Mouse (Mus musculus) midbrain, embryonic 14.5 days (tissue): Measurements from ENCODE around the gene Ift122. TPM values are rescaled to one million over a fixed set of nuclear protein-coding genes. Genes with fewer than 3 reads are reported as not detected.

ENCODE experiments used
- ATAC-seq: fragments of 200-750 bp; cut with Nextera tagmentation; 2 replicates; pipeline ENCODE4 v1.8.0; 2017; ENCODE audit warnings: moderate number of reproducible peaks, moderate library complexity; ENCODE audit not compliant: low FRiP score, low TSS enrichment
- DNase-seq: peaks from one replicate; pipeline ENCODE4 v3.0.0-alpha.2; 2015
- H3K27ac ChIP-seq: fragments of 300-500 bp; sonication (generic); replicated peaks from 2 replicates; pipeline ENCODE4 v1.5.1; 2014; ENCODE audit warnings: mild to moderate bottlenecking, low read depth, low read length, moderate library complexity
- H3K27me3 ChIP-seq: fragments of 300-500 bp; sonication (generic); 2 replicates; pipeline ENCODE4 v1.6.1; 2014; ENCODE audit warnings: low read length, control low read depth, mixed read lengths; ENCODE audit not compliant: control insufficient read depth, insufficient read depth
- H3K36me3 ChIP-seq: fragments of 300-500 bp; sonication (generic); 2 replicates; pipeline ENCODE4 v1.6.1; 2014; ENCODE audit warnings: low read length, control low read depth; ENCODE audit not compliant: control insufficient read depth, insufficient read depth
- H3K4me1 ChIP-seq: fragments of 300-500 bp; sonication (generic); 2 replicates; pipeline ENCODE4 v1.6.1; 2014; ENCODE audit warnings: mild to moderate bottlenecking, antibody characterized with exemption, low read length, control low read depth; ENCODE audit not compliant: control insufficient read depth, insufficient read depth
- H3K4me2 ChIP-seq: fragments of 300-500 bp; sonication (generic); 2 replicates; pipeline ENCODE4 v1.6.1; 2014; ENCODE audit warnings: mild to moderate bottlenecking, low read length, moderate library complexity
- H3K4me3 ChIP-seq: fragments of 300-500 bp; sonication (generic); replicated peaks from 2 replicates; pipeline ENCODE4 v1.5.1; 2014; ENCODE audit warnings: low read depth, low read length
- H3K9ac ChIP-seq: fragments of 300-500 bp; sonication (generic); replicated peaks from 2 replicates; pipeline ENCODE4 v1.6.1; 2014; ENCODE audit warnings: mild to moderate bottlenecking, low read length, moderate library complexity
- H3K9me3 ChIP-seq: fragments of 300-500 bp; sonication (generic); 2 replicates; pipeline ENCODE4 v1.6.1; 2016; ENCODE audit warnings: low read length, control low read depth, mixed read lengths; ENCODE audit not compliant: control insufficient read depth
- WGBS: fragments of 180-500 bp; shearing (Covaris S2); extraction: QIAGEN DNeasy Blood & Tissue Kit; methylation state at CpG from one replicate; pipeline ENCODE4 v1.1.7; 2014; 5-methylcytosine and 5-hydroxymethylcytosine counted together
- polyA plus RNA-seq: library from polyadenylated mRNA; unstranded; fragments of >200 nt; fragmentation: Nextera tagmentation; extraction: Ambion mirVana; gene quantifications from 2 replicates; pipeline ENCODE4 v1.2.1, GENCODE M21; 2014

Ift122 gene
- polyA plus RNA-seq, 1 experiment from 2014 or later = 28.1 TPM

DNA sequence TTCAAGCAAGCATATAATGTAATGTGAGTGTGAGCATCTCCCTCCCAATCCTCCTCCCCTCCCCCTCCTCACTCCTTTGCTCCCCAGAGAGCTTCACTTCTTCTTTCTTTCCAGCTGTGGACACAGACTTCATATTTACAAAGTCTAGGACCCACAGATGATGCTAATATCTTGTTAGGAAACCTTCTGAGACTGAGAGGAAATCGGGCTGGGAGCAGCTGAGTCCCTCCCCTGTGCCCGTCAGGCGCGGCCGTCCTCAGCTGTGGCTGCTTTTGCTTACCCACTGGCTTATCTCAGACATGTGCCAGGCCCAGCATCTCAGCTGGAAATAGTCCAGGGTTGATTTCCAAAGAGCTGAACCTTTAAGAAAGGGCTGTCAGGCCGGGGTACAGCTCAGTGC lies 93.1 kb downstream of the Ift122 start:
- Histone ChIP-seq H3K9ac (no peak overlapping the region), H3K27me3 (no peaks in the 10 kb centered on the region), H3K27ac (0 out of 2 replicates have a peak overlapping the region, but pooled peaks have one; percentile 8), H3K4me2 (no peak overlapping the region), H3K4me3 (no peak overlapping the region), H3K36me3 (no peaks in the 10 kb centered on the region), H3K4me1 (no peaks in the 10 kb centered on the region), H3K9me3 (no peaks in the 10 kb centered on the region)
- ATAC-seq (no peak), DNase-seq (peak; percentile 43)
- WGBS = 51% methylated on average over 6 of the region's 6 CpGs

DNA sequence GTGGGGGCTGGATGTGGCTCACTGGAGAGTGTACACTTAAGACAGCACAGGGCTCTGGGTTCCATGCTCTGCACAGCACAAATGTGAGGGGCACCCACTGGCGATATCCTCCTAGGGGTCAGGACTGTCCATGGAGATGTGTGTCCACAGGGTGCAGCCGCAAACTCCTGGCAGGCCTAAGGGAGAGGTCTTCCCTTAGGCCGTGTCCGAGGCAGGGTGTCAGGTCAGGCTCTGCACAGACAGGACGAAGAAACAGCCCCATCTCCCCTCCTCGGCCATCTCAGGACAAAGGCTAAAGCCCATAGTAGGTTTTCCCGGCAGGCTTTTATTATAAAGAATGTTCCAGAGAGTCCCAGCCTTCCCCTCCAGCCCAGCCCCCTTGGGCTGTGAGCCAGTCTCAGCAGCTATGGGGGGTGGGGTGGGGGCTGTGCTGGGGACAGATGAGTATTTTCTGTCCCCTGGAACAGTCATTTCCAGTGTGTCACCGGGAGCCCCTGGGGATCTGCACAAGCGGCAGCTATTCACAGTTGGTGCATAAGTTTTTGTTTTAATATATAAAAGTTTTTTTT lies 101.3 kb downstream of the Ift122 start:
- ATAC-seq (no peak), DNase-seq (no peak)
- Histone ChIP-seq H3K9ac (no peak overlapping the region), H3K4me3 (no peak overlapping the region), H3K9me3 (no peaks in the 10 kb centered on the region), H3K27ac (no peak overlapping the region), H3K4me1 (0 out of 2 replicates have a peak, but pooled peaks cover 7% of the 10 kb centered on the region), H3K4me2 (no peak overlapping the region), H3K36me3 (no peaks in the 10 kb centered on the region), H3K27me3 (no peaks in the 10 kb centered on the region)
- WGBS = 79% methylated on average over 9 of the region's 9 CpGs

DNA sequence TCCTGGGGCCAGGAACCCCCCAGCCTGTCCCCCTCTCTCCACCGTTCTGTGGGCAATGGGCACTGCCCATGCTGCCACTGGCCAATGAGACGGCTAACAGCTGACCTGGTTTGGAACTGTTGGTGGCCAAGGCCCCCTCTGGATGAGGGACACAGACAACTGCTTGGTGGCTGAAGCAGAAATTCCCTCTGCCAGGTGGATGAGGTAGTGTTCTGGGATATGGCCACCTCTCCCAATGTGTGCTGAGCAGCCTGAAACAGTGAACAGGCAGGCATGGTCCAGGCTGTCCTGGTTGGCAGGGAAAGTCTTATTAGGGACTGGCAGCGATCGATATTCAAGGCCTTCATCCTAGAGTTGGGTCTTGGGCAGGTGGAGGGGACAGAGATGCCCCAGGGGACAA lies 101.9 kb downstream of the Ift122 start:
- Histone ChIP-seq H3K4me1 (0 out of 2 replicates have a peak, but pooled peaks cover 7% of the 10 kb centered on the region), H3K36me3 (no peaks in the 10 kb centered on the region), H3K4me2 (no peak overlapping the region), H3K27me3 (no peaks in the 10 kb centered on the region), H3K4me3 (no peak overlapping the region), H3K27ac (no peak overlapping the region), H3K9ac (no peak overlapping the region), H3K9me3 (no peaks in the 10 kb centered on the region)
- DNase-seq (no peak), ATAC-seq (no peak)
- WGBS = 87% methylated on average over 4 of the region's 4 CpGs

DNA sequence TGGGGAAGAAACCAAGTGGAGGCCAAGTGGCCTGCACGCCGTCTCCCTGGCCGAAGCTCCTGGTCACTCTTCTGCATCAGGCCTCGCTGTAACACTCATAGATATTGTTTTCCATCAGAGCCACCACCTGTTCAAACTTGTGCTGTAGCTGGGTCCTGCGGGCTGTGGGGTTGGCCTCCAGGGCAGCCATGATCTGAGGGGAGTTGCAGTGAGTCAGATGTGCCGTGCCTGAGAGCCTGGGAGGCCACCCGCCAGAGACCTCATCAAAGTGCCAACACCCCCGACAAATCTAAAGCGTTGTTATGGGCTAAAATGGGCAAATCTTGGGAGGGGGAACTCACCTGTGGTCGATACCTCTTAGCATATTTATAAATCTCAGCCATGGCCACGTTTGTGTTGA lies 102.4 kb downstream of the Ift122 start:
- Histone ChIP-seq H3K9me3 (no peaks in the 10 kb centered on the region), H3K36me3 (no peaks in the 10 kb centered on the region), H3K27ac (no peak overlapping the region), H3K4me2 (no peak overlapping the region), H3K4me1 (0 out of 2 replicates have a peak, but pooled peaks cover 7% of the 10 kb centered on the region), H3K27me3 (no peaks in the 10 kb centered on the region), H3K9ac (no peak overlapping the region), H3K4me3 (no peak overlapping the region)
- WGBS = 81% methylated on average over 11 of the region's 11 CpGs
- ATAC-seq (no peak), DNase-seq (no peak)

DNA sequence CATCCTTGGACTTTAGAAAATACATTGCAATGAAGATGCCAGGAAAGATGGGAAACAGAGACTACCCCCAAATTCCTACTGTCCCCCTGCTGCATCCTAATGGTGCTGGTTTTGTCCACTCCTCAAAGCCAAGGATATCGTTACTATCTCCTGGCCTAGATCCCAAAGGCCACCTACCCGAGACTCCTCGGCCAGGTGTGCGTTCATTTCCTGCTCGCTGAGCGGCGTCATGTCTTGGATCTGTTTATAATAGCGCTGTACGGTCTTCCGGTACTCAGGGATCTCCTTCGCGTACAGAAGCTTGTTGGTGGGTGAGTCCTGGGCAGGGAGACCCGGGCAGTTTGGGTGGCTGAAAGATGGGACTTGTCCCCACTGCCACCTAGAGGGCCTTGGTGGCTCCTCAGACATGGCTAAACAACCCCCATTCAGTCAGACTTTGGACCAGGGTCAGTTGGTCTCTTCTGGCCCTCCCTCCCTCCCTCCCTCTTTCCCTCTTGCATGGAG lies 103.2 kb downstream of the Ift122 start:
- DNase-seq (no peak), ATAC-seq (no peak)
- no peaks in the 10 kb centered on the region for H3K27me3 ChIP-seq
- H3K4me2 ChIP-seq = no peak overlapping the region
- no peaks in the 10 kb centered on the region for H3K9me3 ChIP-seq
- no peak overlapping the region for H3K4me3 ChIP-seq
- H3K36me3 ChIP-seq = no peaks in the 10 kb centered on the region
- 0 out of 2 replicates have a peak, but pooled peaks cover 7% of the 10 kb centered on the region for H3K4me1 ChIP-seq
- H3K9ac ChIP-seq = no peak overlapping the region
- WGBS = 90% methylated on average over 13 of the region's 13 CpGs
- no peak overlapping the region for H3K27ac ChIP-seq

DNA sequence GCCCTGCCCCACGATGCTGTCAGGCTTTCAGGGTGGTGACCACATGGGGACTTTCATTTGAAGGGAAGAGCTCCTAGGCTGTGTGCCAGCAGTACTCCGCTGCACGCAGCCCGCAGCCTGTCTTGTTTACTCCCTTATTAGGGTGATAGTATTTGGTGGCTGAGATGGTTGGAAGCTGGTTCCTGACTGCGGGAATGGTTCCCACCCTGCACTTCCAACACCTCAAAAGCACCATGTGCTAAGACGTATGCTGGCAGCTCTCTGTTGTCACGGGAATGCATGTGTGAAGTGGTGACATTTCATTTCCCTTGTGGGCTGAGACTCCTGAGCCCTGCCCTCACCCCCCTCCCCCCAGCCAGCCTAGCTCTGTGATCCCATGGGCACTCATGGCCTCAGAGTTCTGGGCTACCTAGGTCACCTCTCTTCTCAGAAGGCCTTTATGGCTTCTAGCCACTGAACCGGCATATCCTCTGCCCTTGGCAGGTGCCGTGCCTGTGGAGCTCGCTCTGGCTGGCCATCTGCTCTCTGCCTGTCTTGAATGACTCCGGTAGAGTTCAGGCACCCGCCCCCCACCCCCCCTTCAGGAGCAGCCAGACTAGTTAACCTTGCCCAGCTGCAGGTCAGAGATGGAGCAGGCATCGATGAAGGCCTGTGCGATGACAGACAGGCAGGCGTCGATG lies 103.8 kb downstream of the Ift122 start:
- DNase-seq (peak; percentile 39), ATAC-seq (0 out of 2 replicates have a peak, but pooled peaks have one; percentile 22)
- 44% methylated on average over 16 of the region's 16 CpGs for WGBS

DNA sequence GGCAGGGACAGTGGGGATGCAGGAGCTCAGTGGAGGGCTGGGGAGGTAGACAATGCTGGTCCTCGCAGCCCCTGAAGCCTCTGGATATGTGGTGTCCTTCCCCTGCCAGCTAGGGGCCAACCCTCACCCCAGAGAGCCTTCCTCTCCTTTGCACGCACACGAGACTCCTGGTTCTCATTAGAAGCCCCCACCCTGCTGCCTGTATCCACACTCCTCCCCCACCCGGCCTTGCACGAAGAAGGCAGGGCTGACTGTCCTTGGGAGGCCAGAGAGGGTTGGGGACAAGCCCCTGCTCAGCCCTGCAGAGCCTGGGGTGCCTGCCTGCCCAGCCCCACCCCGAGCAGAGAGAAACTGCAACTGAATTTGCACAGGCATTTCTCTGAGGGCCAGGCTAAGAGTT lies 104.4 kb downstream of the Ift122 start:
- H3K36me3 ChIP-seq = no peaks in the 10 kb centered on the region
- H3K4me2 ChIP-seq = no peak overlapping the region
- H3K9ac ChIP-seq = no peak overlapping the region
- DNase-seq = no peak
- no peak overlapping the region for H3K4me3 ChIP-seq
- no peak for ATAC-seq
- no peaks in the 10 kb centered on the region for H3K27me3 ChIP-seq
- 0 out of 2 replicates have a peak, but pooled peaks cover 7% of the 10 kb centered on the region for H3K4me1 ChIP-seq
- no peaks in the 10 kb centered on the region for H3K9me3 ChIP-seq
- no peak overlapping the region for H3K27ac ChIP-seq
- WGBS = 49% methylated on average over 6 of the region's 6 CpGs

More for the DNA sequence above, 103.8 kb downstream of the Ift122 start:
- H3K9me3 ChIP-seq = no peaks in the 10 kb centered on the region
- no peak overlapping the region for H3K9ac ChIP-seq
- H3K4me1 ChIP-seq = 0 out of 2 replicates have a peak, but pooled peaks cover 7% of the 10 kb centered on the region
- H3K36me3 ChIP-seq = no peaks in the 10 kb centered on the region
- H3K4me3 ChIP-seq = no peak overlapping the region
- no peak overlapping the region for H3K27ac ChIP-seq
- no peak overlapping the region for H3K4me2 ChIP-seq
- no peaks in the 10 kb centered on the region for H3K27me3 ChIP-seq

DNA sequence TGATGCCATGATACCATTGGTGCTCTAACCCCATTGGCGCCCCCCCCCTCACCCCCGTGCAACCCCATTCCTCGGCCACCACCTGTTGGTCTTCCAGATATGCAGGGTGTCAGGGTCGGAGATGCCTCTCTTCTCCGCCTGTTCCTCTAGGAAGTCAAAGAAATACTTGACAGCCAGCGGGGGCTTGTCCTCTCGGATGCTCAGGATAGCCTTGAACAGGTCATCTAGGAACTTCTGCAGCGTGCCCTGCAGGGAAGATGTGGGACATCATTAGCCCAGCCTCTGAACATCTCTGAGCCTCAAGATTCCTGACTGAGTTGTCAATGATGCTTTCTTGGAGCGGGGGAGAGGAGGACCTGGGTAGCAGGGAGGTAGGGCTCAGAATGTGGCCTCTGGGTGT lies 105.2 kb downstream of the Ift122 start:
- Histone ChIP-seq H3K4me3 (no peak overlapping the region), H3K9ac (no peak overlapping the region), H3K27ac (no peak overlapping the region), H3K4me2 (no peak overlapping the region), H3K4me1 (0 out of 2 replicates have a peak, but pooled peaks cover 7% of the 10 kb centered on the region), H3K36me3 (no peaks in the 10 kb centered on the region), H3K27me3 (no peaks in the 10 kb centered on the region), H3K9me3 (no peaks in the 10 kb centered on the region)
- ATAC-seq (no peak), DNase-seq (no peak)
- WGBS = 92% methylated on average over 9 of the region's 9 CpGs
